Mouse (Mus musculus): ENCODE data around the gene Nudt16l1.

GRCm38 (mm10) chr16:4894201-4894908 is 44.2 kb upstream of the Nudt16l1 start:
- TF ChIP-seq POLR2A (IDR thresholded peaks at IDR 0.05; ENCODE audit: insufficient read depth, low read length) = no peak
- TF ChIP-seq CTCF (IDR thresholded peaks at IDR 0.05; ENCODE audit: low read depth, low read length) = no peak
- TF ChIP-seq EP300 (IDR thresholded peaks at IDR 0.05; ENCODE audit: insufficient read depth, low read depth, low read length) = no peak

All from ES-Bruce4 (cell line).